Mouse (Mus musculus) myocyte (in vitro differentiated cells): Measurements from ENCODE around the gene Nmral1.

ENCODE experiments used
- E2F4 ChIP-seq: IDR thresholded peaks from one replicate; pipeline ENCODE4 v1.6.1; 2011; ENCODE audit warnings: mild to moderate bottlenecking, control low read depth, moderate library complexity; ENCODE audit not compliant: insufficient read depth
- MYOD1 ChIP-seq, 3 experiments: IDR thresholded peaks; one replicate each; pipeline ENCODE4 v1.6.1; 2011; ENCODE audit warnings: control low read depth in 2 of 3, low read depth in 2 of 3, mild to moderate bottlenecking in 2 of 3, moderate library complexity in 1 of 3; ENCODE audit not compliant: insufficient read length in 2 of 3, control insufficient read depth in 1 of 3
- MYOG ChIP-seq, 3 experiments: IDR thresholded peaks; one replicate each; pipeline ENCODE4 v1.6.1; 2011; ENCODE audit warnings: control low read depth in 2 of 3, low read depth in 2 of 3, mild to moderate bottlenecking in 2 of 3; ENCODE audit not compliant: insufficient read length in 2 of 3, control insufficient read depth in 1 of 3, insufficient read depth in 1 of 3
- POLR2A ChIP-seq: IDR thresholded peaks from one replicate; pipeline ENCODE4 v1.6.1; 2011; ENCODE audit warnings: low read depth, mild to moderate bottlenecking, control low read depth, moderate library complexity; ENCODE audit not compliant: insufficient read length
- POLR2AphosphoS2 ChIP-seq: IDR thresholded peaks from one replicate; pipeline ENCODE4 v1.6.1; 2011; ENCODE audit warnings: low read depth, control low read depth; ENCODE audit not compliant: insufficient read length
- REST ChIP-seq: IDR thresholded peaks from one replicate; pipeline ENCODE4 v1.6.1; 2011; ENCODE audit warnings: mild to moderate bottlenecking, control low read depth, moderate library complexity; ENCODE audit not compliant: insufficient read depth, insufficient read length
- SRF ChIP-seq: IDR thresholded peaks from one replicate; pipeline ENCODE4 v1.6.1; 2011; ENCODE audit warnings: low read depth; ENCODE audit not compliant: control insufficient read depth, insufficient read length
- TCF12 ChIP-seq: IDR thresholded peaks from one replicate; pipeline ENCODE4 v1.6.1; 2011; ENCODE audit warnings: mild to moderate bottlenecking, control low read depth; ENCODE audit not compliant: poor library complexity, insufficient read depth, severe bottlenecking
- TCF3 ChIP-seq: IDR thresholded peaks from one replicate; pipeline ENCODE4 v1.6.1; 2011; ENCODE audit warnings: low read depth, control low read depth; ENCODE audit not compliant: insufficient read length
- USF1 ChIP-seq: IDR thresholded peaks from one replicate; pipeline ENCODE4 v1.6.1; 2011; ENCODE audit warnings: low read depth, mild to moderate bottlenecking, control low read depth, moderate library complexity

DNA sequence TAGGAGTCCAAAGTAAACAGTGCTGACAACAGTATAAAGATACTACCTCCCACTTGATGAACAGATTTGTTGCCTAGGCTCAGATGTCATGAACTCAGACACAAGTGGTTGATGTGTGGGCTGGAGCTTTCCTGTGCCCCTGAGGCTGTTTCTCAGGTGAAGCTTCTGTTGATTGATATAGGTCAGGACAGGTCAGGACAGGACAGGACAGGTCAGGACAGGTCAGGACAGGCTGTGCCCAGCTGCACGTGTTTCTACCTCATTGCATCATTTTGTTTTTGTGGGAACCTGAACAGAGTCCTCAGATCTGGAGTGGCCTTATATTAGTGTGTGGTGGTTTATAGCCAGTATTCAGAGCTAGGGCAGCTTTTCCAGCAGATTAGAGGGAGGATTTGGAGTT, 16.5 kb downstream of the Nmral1 start:
- no peak for TF ChIP-seq POLR2A
- no peak for TF ChIP-seq TCF12
- TF ChIP-seq E2F4, result no peak
- TF ChIP-seq POLR2AphosphoS2, result no peak
- no peak for TF ChIP-seq MYOG (IDR thresholded peaks at IDR 0.05; ENCODE audit: control insufficient read depth in 1 of 3, insufficient read depth in 1 of 3, insufficient read length in 2 of 3, low read depth in 2 of 3)
- no peak for TF ChIP-seq USF1
- TF ChIP-seq TCF3, result no peak
- no peak for TF ChIP-seq SRF
- no peak for TF ChIP-seq REST
- no peak for TF ChIP-seq MYOD1 (IDR thresholded peaks at IDR 0.05; ENCODE audit: control insufficient read depth in 1 of 3, insufficient read length in 2 of 3, low read depth in 2 of 3)
